Mouse (Mus musculus) heart, postnatal 14 days (tissue): ENCODE measurements around the gene Pax7. TPM values are rescaled to one million over a fixed set of nuclear protein-coding genes. Genes with fewer than 3 reads are reported as not detected.

ENCODE experiments used
- DNase-seq, 2 experiments: peaks; one replicate each; pipeline ENCODE4 v3.0.0; 2021 to 2022
- intact Hi-C: fragments of 180-260 bp; cut with DNase I; formaldehyde crosslinking; loops from one replicate; pipeline ENCODE4 v1.15.1; 2025
- total RNA-seq, 2 experiments: library from RNA; stranded (reverse); gene quantifications; 2 replicates each; pipeline ENCODE4 v1.2.3; 2021

The Pax7 gene
- total RNA-seq, 2 experiments from 2014 or later = not detected

DNA sequence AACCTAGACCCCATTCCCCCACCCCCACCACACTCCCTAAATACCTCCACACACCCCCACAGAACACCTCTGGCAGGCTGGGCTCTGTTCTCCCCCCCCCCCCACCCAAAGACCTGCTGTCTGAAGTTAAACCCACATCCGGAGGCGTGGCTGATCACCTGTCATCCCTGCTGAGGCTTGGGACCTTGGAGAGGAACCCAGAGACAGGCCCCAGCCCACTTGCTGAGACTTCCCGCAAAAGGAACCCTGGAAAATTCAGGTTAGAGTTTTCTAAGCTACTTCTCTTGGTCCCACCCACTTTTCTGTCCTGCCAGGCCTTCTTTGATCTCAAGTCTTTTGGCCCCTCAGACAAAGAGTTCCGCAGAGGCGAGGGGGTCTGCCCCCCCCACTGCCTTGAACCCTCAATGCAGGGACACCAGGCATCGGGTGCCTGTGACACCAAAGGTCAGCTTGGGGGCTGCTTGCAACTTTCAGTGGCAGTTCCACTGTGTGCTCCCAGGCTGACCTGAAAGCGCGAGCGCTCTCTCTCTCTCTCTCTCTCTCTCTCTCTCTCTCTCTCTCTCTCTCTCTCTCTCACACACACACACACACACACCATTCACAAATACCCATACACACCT, 13.8 kb downstream of the Pax7 start:
- DNase-seq = no peak
- intact Hi-C loops = no loop called here

DNA sequence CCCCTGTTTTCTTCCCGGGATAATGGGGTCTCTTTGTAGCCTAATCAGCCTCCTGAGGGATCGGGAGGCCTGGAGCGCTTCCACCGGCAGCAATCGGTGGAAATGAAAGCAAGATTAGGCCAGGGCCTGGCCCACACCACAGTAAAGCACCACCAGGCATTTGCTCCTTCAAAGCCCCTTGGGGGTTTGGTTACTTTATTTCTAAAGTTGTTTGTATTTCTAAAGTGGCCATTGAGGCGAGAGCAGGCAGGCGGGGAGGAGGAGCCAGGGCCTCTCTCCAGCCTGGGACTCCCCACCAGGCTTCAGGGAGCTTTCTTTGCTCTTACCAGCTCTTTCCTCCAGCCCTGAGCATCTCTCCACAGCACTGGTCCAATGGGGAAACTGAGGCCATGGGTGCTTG, 15.2 kb downstream of the Pax7 start:
- no peak for DNase-seq
- intact Hi-C loops = no loop called here

DNA sequence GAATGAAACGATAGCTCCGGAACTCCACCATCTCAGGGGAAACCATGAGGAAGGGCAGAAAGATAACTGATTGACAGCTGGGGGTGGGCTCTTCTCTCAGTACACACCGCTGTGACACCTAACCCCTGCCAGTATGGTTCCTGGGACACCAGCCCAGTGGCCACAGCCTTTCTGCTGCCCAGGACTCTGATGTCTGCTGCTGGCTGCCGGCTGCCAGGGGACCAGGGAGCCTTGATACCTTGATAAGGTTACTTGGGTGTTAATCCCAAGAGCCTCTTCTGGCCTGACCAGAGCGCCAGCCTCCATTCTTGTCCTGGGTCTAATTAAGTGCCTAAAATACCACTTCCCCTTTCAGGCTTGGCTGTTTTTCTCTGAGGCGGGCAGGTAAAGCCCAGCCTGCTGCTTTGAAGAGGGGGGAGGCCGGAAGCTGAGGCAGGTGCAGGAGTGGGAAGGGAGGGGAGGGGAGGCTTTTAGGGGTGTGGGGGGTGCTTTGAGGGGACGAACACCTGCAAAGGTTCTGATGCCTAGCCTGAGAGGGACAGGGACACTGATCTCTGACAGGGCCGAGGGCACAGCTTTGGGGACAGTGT, 19.9 kb downstream of the Pax7 start:
- intact Hi-C loops = no loop called here
- no peak for DNase-seq

GRCm38 (mm10) chr4:139811901-139812300, 21.4 kb downstream of the Pax7 start:
- intact Hi-C loops = no loop called here
- no peak for DNase-seq

GRCm38 (mm10) chr4:139811475-139811874, 21.9 kb downstream of the Pax7 start:
- intact Hi-C loops = no loop called here
- no peak for DNase-seq

DNA sequence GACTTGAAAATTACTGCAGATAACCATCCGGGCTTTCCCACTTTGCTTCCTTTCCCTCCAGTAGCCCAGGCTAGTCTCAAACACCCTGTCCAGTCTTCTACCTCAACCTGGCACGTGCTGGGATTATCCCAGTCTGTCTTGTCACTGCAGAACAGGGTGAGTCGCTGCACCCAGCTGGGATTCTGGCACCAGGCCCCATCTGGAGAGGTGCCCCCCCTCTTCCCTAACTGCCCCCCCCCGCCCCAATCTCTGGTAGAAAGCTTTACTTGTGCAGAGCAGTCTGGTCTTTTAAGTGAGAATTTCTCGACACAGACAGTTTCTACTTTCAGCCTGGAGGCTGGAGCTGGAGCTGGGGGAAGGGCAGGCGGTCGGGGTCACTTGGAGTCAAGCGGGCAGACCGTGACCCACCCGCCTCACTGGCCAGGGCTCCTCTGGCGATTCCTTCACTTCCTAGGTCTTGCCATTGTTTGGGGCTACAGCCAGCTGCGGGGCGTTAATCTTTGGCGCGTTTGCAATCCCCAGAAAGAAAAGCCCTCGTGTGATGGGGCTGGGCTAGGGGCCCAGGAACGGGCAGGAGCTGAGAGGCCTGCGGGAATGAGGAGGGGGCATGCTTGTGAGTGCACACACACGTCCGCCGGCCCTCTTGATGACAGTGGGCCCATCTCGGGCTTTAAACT, 22.4 kb downstream of the Pax7 start:
- DNase-seq = no peak
- intact Hi-C loops = no loop called here

GRCm38 (mm10) chr4:139809381-139809820, 23.9 kb downstream of the Pax7 start:
- intact Hi-C loops = no loop called here
- no peak for DNase-seq

- intact Hi-C loops = no loop called here
- no peak for DNase-seq
Observed at GRCm38 (mm10) chr4:139807820-139808219, 25.5 kb downstream of the Pax7 start.

- DNase-seq = no peak
- intact Hi-C loops = no loop called here
Observed at GRCm38 (mm10) chr4:139807191-139807808, 26.0 kb downstream of the Pax7 start.

GRCm38 (mm10) chr4:139804896-139805295, 28.4 kb downstream of the Pax7 start:
- intact Hi-C loops = no loop called here
- no peak for DNase-seq

GRCm38 (mm10) chr4:139803981-139804380, 29.3 kb downstream of the Pax7 start:
- no peak for DNase-seq
- intact Hi-C loops = no loop called here

DNA sequence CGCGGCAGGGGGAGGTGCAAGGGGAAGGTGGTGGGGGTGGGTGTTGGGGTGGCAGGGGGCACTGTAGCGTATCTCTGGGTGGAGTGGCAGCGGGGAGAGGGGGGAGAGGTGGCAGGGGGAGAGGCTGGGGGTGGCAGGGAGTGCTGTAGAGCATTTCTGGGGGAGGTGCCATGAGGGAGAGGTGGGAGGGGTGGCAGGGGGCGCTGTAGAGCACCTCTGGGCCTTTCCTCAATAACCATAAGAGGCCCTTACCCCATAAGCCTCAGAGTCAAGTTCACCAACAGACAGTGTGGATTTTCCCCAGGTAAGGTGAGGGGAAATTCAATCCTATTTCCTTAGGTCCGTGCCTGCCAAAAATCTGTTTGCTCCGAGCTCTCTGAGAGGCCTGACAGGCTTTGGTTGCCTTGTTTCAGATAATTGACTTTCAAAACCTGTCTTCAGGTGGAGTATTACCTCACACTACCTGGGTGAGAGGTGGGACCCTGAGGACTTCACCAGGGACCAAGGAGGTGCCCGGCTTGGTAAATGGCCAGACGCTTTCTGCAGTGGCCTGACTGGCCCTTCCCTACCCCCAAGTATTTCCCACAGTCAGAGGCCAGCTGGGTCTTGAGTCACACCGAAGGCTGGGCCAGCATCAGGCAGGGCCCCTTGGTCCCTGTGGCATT, 33.8 kb downstream of the Pax7 start:
- intact Hi-C loops = no loop called here
- DNase-seq = no peak

GRCm38 (mm10) chr4:139797344-139797743, 36.0 kb downstream of the Pax7 start:
- intact Hi-C loops = no loop called here
- DNase-seq = no peak

- DNase-seq = no peak
- intact Hi-C loops = no loop called here
Observed at GRCm38 (mm10) chr4:139796115-139796514, 37.2 kb downstream of the Pax7 start.

DNA sequence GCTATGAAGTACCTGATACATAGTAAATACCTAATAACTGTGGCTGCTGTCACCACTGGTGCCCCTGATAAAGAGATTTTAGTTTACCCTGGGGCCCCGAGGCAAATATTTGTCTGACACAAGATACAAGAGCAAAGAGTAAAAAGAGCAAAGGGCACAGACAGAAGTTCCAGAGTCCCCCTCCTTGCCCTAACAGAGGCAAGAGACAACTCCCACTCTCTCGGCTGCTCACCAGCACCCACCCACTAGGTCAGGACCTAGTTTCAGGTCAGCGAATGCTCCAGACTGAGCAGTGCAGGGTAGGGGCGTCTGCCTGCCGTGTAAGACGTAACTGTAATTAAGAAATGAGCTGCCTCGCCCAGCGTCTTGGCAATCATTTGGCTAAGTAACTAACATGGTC, 42.2 kb downstream of the Pax7 start:
- no peak for DNase-seq
- intact Hi-C loops = no loop called here

GRCm38 (mm10) chr4:139789772-139790171, 43.6 kb downstream of the Pax7 start:
- no peak for DNase-seq
- intact Hi-C loops = no loop called here

GRCm38 (mm10) chr4:139782926-139783467, 50.3 kb downstream of the Pax7 start:
- DNase-seq = no peak
- intact Hi-C loops = no loop called here

GRCm38 (mm10) chr4:139771125-139771631, 62.1 kb downstream of the Pax7 start:
- intact Hi-C loops = no loop called here
- peak; percentile 11 to 12 for DNase-seq

- intact Hi-C loops = no loop called here
Observed at GRCm38 (mm10) chr4:139767823-139768222, 65.5 kb downstream of the Pax7 start.

DNA sequence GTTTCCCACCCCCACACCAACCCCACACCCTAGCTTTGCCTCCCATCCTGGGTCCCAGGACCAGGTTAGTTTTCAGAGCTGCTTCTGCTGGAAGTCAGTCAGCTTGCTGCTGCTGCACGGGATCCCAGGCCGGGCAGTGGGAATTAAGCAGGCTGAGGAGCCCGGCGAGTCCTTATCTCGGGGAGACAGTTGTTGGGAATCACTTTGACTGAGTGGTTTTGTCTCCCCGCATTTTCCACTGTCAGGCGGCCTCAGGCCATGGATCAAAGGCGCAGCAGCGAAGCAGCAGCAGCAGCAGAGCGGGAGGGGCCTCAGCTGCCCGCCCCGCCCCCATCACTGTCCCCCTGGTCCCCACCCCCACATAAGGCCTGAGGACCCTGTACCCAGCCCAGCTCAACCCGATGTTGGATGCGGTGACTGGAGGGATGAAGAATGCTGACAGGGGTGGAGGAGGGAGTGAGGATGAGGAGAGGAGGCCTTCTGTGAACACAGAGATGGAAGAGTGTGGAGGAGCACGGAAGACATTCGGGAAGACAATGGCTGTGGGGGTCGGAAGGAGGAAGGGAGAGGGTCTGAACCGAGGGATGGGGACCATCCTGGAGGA, 66.1 kb downstream of the Pax7 start:
- no peak for DNase-seq
- intact Hi-C loops = no loop called here

More at GRCm38 (mm10) chr4:139767823-139768222, 65.5 kb downstream of the Pax7 start:
- DNase-seq = no peak
